8 mouse cellular contexts compared by ENCODE assay signal in the genomic region with DNA sequence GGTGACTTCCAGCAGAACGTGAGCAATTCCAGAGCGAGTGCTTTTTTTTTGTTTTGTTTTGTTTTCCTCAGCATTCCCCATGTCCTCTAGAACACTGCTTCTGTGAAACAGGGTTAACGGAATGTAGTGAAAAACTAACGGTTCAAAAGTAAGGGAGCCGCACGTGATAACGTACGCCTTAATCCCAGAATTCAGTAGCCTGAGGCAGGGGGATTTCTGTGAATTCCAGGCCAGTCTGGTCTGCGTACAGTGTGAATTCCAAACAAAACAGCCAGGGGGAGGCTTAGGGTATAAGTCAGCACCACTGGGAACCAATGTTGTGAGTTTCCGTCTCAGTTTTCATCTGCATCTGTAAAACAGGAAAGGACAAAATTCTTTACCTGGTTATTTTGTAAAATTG. TPM values are rescaled to one million over a fixed set of nuclear protein-coding genes. Genes with fewer than 3 reads are reported as not detected.
DNase-seq lines count a peak whose midpoint lies in the region; ATAC-seq and TF ChIP-seq lines count a peak whose summit lies in the region.

No protein-coding gene starts in this region.

- H3K4me2 ChIP-seq in hindbrain, embryonic 15.5 days, result peak overlapping the region; percentile 70

- peak overlapping the region; percentile 93 for H3K9ac ChIP-seq in hindbrain, embryonic 15.5 days

- ATAC-seq in hindbrain, embryonic 15.5 days (ENCODE audit: low FRiP score, low read depth), result peak; percentile 67

- WGBS in thymus, adult 2 months, result 8% methylated on average over 10 of the region's 10 CpGs
- 7% methylated on average over 10 of the region's 10 CpGs for WGBS in hindbrain, embryonic 15.5 days
- 4% methylated on average over 10 of the region's 10 CpGs for WGBS in macrophage (ENCODE audit: missing documents)

- no peaks in the 10 kb centered on the region for H3K9me3 ChIP-seq in hindbrain, embryonic 15.5 days

- H3K79me2 ChIP-seq in macrophage (ENCODE audit: inconsistent target), result peaks cover 37% of the 10 kb centered on the region

- peaks cover 4% of the 10 kb centered on the region; the same call in 1 of the 2 replicates for H3K4me1 ChIP-seq in thymus, adult 2 months (replicated peaks; ENCODE audit: control insufficient read depth, insufficient read depth, low read length)
- peaks cover 13% of the 10 kb centered on the region for H3K4me1 ChIP-seq in hindbrain, embryonic 15.5 days (replicated peaks)

- H3K27ac ChIP-seq in thymus, adult 2 months (ENCODE audit: control insufficient read depth, insufficient read depth, low read length), result no peak overlapping the region
- H3K27ac ChIP-seq in hindbrain, embryonic 15.5 days (replicated peaks), result peak overlapping the region; percentile 96
- peak overlapping the region; percentile 82 for H3K27ac ChIP-seq in macrophage

- no peaks in the 10 kb centered on the region; the same call in 1 of the 2 replicates for H3K36me3 ChIP-seq in thymus, adult 2 months (ENCODE audit: control insufficient read depth, insufficient read depth, low read length)
- H3K36me3 ChIP-seq in hindbrain, embryonic 15.5 days, result peaks cover 15% of the 10 kb centered on the region
- H3K36me3 ChIP-seq in macrophage (ENCODE audit: inconsistent target), result no peaks in the 10 kb centered on the region

- DNase-seq in adrenal gland, postnatal 10 days, result peak; percentile 34
- no peak for DNase-seq in adrenal gland, adult 8-10 months
- no peak for DNase-seq in thymus, adult 2 months
- no peak for DNase-seq in thymus, postnatal 0 days (ENCODE audit: low spot score)
- no peak for DNase-seq in urinary bladder, postnatal 36 days (ENCODE audit: low spot score in 2 of 2)
- DNase-seq in layer of hippocampus, adult 11-12 months (ENCODE audit: low spot score), result no peak

- H3K4me3 ChIP-seq in thymus, adult 2 months (ENCODE audit: control insufficient read depth, insufficient read depth, low read length), result peak overlapping the region; percentile 77
- peak overlapping the region; percentile 94 for H3K4me3 ChIP-seq in hindbrain, embryonic 15.5 days
- H3K4me3 ChIP-seq in macrophage (ENCODE audit: inconsistent target), result peak overlapping the region; percentile 83

- no peak for TF ChIP-seq POLR2A in thymus, adult 2 months (IDR thresholded peaks at IDR 0.05; ENCODE audit: control insufficient read depth, extremely low read depth, insufficient read depth, low read length, poor library complexity)

- no peaks in the 10 kb centered on the region for H3K27me3 ChIP-seq in thymus, adult 2 months (ENCODE audit: control insufficient read depth, insufficient read depth, low read length)
- no peaks in the 10 kb centered on the region for H3K27me3 ChIP-seq in hindbrain, embryonic 15.5 days

- no peak for TF ChIP-seq CTCF in thymus, adult 2 months (IDR thresholded peaks at IDR 0.05; ENCODE audit: borderline replicate concordance, control insufficient read depth, extremely low read depth, insufficient read depth, low read length, poor library complexity)

RNA-seq across cellular contexts. Expression of gene Tmem126a, which starts 0.5 kb away (rescaled TPM):
- 10 to 100 TPM; 68.0 to 75.9 TPM for total RNA-seq in adrenal gland, postnatal 10 days (2021)
- total RNA-seq in adrenal gland, adult 8-10 months (2022), result 10 to 100 TPM; 48.3 to 65.2 (median 59.5) TPM
- polyA plus RNA-seq in thymus, adult 2 months (2012; rRNA removed), result 6.9 and 12.8 TPM in 2 replicates
- polyA plus RNA-seq in thymus, postnatal 0 days (2015; fragmentation: Nextera tagmentation; extraction: Ambion mirVana), result 60.0 and 67.6 TPM in 2 replicates
- 124 and 134 TPM in 2 replicates for polyA plus RNA-seq in hindbrain, embryonic 15.5 days (2015; fragmentation: Nextera tagmentation; extraction: Ambion mirVana)
- total RNA-seq in macrophage (2018; cell fraction: chromatin; rRNA removed), result 10 to 100 TPM in 9 of 26 experiments, 1 to 10 TPM in 15, not detected in 2; 1.1 to 32.0 (median 8.8) TPM
- 10 to 100 TPM; 36.1 to 94.0 (median 60.1) TPM for total RNA-seq in macrophage (2018; cell fraction: cytosol; rRNA removed)
- 10 to 100 TPM in 18 of 26 experiments, 1 to 10 TPM in 8; 3.0 to 37.0 (median 12.6) TPM for total RNA-seq in macrophage (2018; cell fraction: nucleus; rRNA removed)
- polyA plus RNA-seq in macrophage (2018), result 51.6 to 90.6 TPM (median 59.9 TPM) in 3 replicates

RNA-seq across cellular contexts. Expression of gene Crebzf, which starts 15.0 kb away (rescaled TPM):
- total RNA-seq in adrenal gland, postnatal 10 days (2021), result 10 to 100 TPM; 52.5 to 66.9 TPM
- 10 to 100 TPM; 71.2 to 96.7 (median 93.8) TPM for total RNA-seq in adrenal gland, adult 8-10 months (2022)
- 91.7 and 104 TPM in 2 replicates for polyA plus RNA-seq in thymus, adult 2 months (2012; rRNA removed)
- 34.7 and 38.5 TPM in 2 replicates for polyA plus RNA-seq in thymus, postnatal 0 days (2015; fragmentation: Nextera tagmentation; extraction: Ambion mirVana)
- polyA plus RNA-seq in hindbrain, embryonic 15.5 days (2015; fragmentation: Nextera tagmentation; extraction: Ambion mirVana), result 28.5 and 29.0 TPM in 2 replicates
- total RNA-seq in macrophage (2018; cell fraction: chromatin; rRNA removed), result 100 to 1,000 TPM in 25 of 26 experiments, 10 to 100 TPM in 1; 96.9 to 295 (median 175) TPM
- 10 to 100 TPM; 10.2 to 26.8 (median 18.0) TPM for total RNA-seq in macrophage (2018; cell fraction: cytosol; rRNA removed)
- total RNA-seq in macrophage (2018; cell fraction: nucleus; rRNA removed), result 100 to 1,000 TPM in 15 of 26 experiments, 10 to 100 TPM in 11; 60.9 to 197 (median 105) TPM
- polyA plus RNA-seq in macrophage (2018), result 19.9 to 39.0 TPM (median 38.2 TPM) in 3 replicates

RNA-seq across cellular contexts. Expression of gene Tmem126b, which starts 18.3 kb away (rescaled TPM):
- total RNA-seq in adrenal gland, postnatal 10 days (2021), result 10 to 100 TPM; 15.9 to 22.6 TPM
- total RNA-seq in adrenal gland, adult 8-10 months (2022), result 10 to 100 TPM; 23.0 to 27.5 (median 24.6) TPM
- polyA plus RNA-seq in thymus, adult 2 months (2012; rRNA removed), result 5.4 and 6.3 TPM in 2 replicates
- polyA plus RNA-seq in thymus, postnatal 0 days (2015; fragmentation: Nextera tagmentation; extraction: Ambion mirVana), result 20.7 and 21.0 TPM in 2 replicates
- polyA plus RNA-seq in hindbrain, embryonic 15.5 days (2015; fragmentation: Nextera tagmentation; extraction: Ambion mirVana), result 42.0 and 47.0 TPM in 2 replicates
- 10 to 100 TPM in 13 of 26 experiments, 1 to 10 TPM in 13; 1.7 to 51.6 (median 10.3) TPM for total RNA-seq in macrophage (2018; cell fraction: chromatin; rRNA removed)
- total RNA-seq in macrophage (2018; cell fraction: cytosol; rRNA removed), result 10 to 100 TPM in 25 of 26 experiments, 1 to 10 TPM in 1; 9.5 to 38.5 (median 30.1) TPM
- total RNA-seq in macrophage (2018; cell fraction: nucleus; rRNA removed), result 10 to 100 TPM in 13 of 26 experiments, 1 to 10 TPM in 13; 4.0 to 55.6 (median 9.8) TPM
- polyA plus RNA-seq in macrophage (2018), result 33.9 to 61.1 TPM (median 48.0 TPM) in 3 replicates

RNA-seq across cellular contexts. Expression of gene Dlg2, which starts 19.0 kb away (rescaled TPM):
- total RNA-seq in adrenal gland, postnatal 10 days (2021), result 10 to 100 TPM; 40.3 to 65.7 TPM
- 100 to 1,000 TPM; 134 to 175 (median 151) TPM for total RNA-seq in adrenal gland, adult 8-10 months (2022)
- 5.0 and 6.0 TPM in 2 replicates for polyA plus RNA-seq in thymus, adult 2 months (2012; rRNA removed)
- 11.7 and 13.7 TPM in 2 replicates for polyA plus RNA-seq in thymus, postnatal 0 days (2015; fragmentation: Nextera tagmentation; extraction: Ambion mirVana)
- polyA plus RNA-seq in hindbrain, embryonic 15.5 days (2015; fragmentation: Nextera tagmentation; extraction: Ambion mirVana), result 27.4 and 28.5 TPM in 2 replicates
- total RNA-seq in macrophage (2018; cell fraction: chromatin; rRNA removed), result 1 to 10 TPM in 8 of 26 experiments, under 1 TPM in 11, not detected in 7; 0.21 to 2.3 (median 0.86) TPM
- under 1 TPM in 20 of 26 experiments, not detected in 6; 0.03 to 0.35 (median 0.10) TPM for total RNA-seq in macrophage (2018; cell fraction: cytosol; rRNA removed)
- total RNA-seq in macrophage (2018; cell fraction: nucleus; rRNA removed), result 1 to 10 TPM in 4 of 26 experiments, under 1 TPM in 14, not detected in 8; 0.20 to 1.5 (median 0.52) TPM
- 0.13 to 0.41 TPM (median 0.18 TPM) in 3 replicates for polyA plus RNA-seq in macrophage (2018)

RNA-seq across cellular contexts. Expression of gene Ccdc89, which starts 31.1 kb away (rescaled TPM):
- under 1 TPM; 0.24 to 0.48 TPM for total RNA-seq in adrenal gland, postnatal 10 days (2021)
- total RNA-seq in adrenal gland, adult 8-10 months (2022), result 1 to 10 TPM in 1 of 4 experiments, under 1 TPM in 3; 0.35 to 1.1 (median 0.52) TPM
- 0.18 TPM in 1 of 2 replicates, not detected in the other for polyA plus RNA-seq in thymus, adult 2 months (2012; rRNA removed)
- polyA plus RNA-seq in thymus, postnatal 0 days (2015; fragmentation: Nextera tagmentation; extraction: Ambion mirVana), result 0.22 and 0.24 TPM in 2 replicates
- polyA plus RNA-seq in hindbrain, embryonic 15.5 days (2015; fragmentation: Nextera tagmentation; extraction: Ambion mirVana), result 2.0 and 2.3 TPM in 2 replicates
- total RNA-seq in macrophage (2018; cell fraction: chromatin; rRNA removed), result under 1 TPM in 4 of 26 experiments, not detected in 22; 0.25 to 0.92 (median 0.46) TPM
- total RNA-seq in macrophage (2018; cell fraction: cytosol; rRNA removed), result under 1 TPM in 24 of 26 experiments, not detected in 2; 0.05 to 0.36 (median 0.18) TPM
- under 1 TPM in 4 of 26 experiments, not detected in 22; 0.22 to 0.61 (median 0.36) TPM for total RNA-seq in macrophage (2018; cell fraction: nucleus; rRNA removed)
- polyA plus RNA-seq in macrophage (2018), result 0.20 to 0.35 TPM in 2 of 3 replicates, not detected in the other
